Mouse (Mus musculus) liver, embryonic 11.5 days (tissue): ENCODE measurements around the gene Lrfn2. TPM values are rescaled to one million over a fixed set of nuclear protein-coding genes. Genes with fewer than 3 reads are reported as not detected.

ENCODE experiments used
- ATAC-seq: fragments of 200-750 bp; cut with Nextera tagmentation; replicated peaks from 2 replicates; pipeline ENCODE4 v1.8.0; 2017; ENCODE audit warnings: moderate number of reproducible peaks, mild to moderate bottlenecking, moderate TSS enrichment, moderate library complexity; ENCODE audit not compliant: low FRiP score
- DNase-seq: peaks from one replicate; pipeline ENCODE4 v3.0.0-alpha.2; 2017; ENCODE audit warnings: low spot score
- H3K27ac ChIP-seq: fragments of 300-500 bp; sonication (generic); 2 replicates; pipeline ENCODE4 v1.5.1; 2014; ENCODE audit warnings: mild to moderate bottlenecking, low read depth, low read length, control low read depth
- H3K27me3 ChIP-seq: fragments of 300-500 bp; sonication (generic); replicated peaks from 2 replicates; pipeline ENCODE4 v1.6.1; 2014; ENCODE audit warnings: low read length, mixed read lengths; ENCODE audit not compliant: control insufficient read depth, insufficient read depth
- H3K36me3 ChIP-seq: fragments of 300-500 bp; sonication (generic); 2 replicates; pipeline ENCODE4 v1.6.1; 2014; ENCODE audit warnings: mild to moderate bottlenecking, low read length, moderate library complexity, mixed read lengths; ENCODE audit not compliant: control insufficient read depth, insufficient read depth
- H3K4me1 ChIP-seq: fragments of 300-500 bp; sonication (generic); replicated peaks from 2 replicates; pipeline ENCODE4 v1.6.1; 2014; ENCODE audit warnings: low read length, mixed read lengths; ENCODE audit not compliant: control insufficient read depth, insufficient read depth
- H3K4me2 ChIP-seq: fragments of 300-500 bp; sonication (generic); 2 replicates; pipeline ENCODE4 v1.6.1; 2014; ENCODE audit warnings: mild to moderate bottlenecking, control low read depth, moderate library complexity
- H3K4me3 ChIP-seq: fragments of 300-500 bp; sonication (generic); 2 replicates; pipeline ENCODE4 v1.5.1; 2014; ENCODE audit warnings: low read depth, low read length, control low read depth
- H3K9ac ChIP-seq: fragments of 300-500 bp; sonication (generic); 2 replicates; pipeline ENCODE4 v1.6.1; 2014; ENCODE audit warnings: low read depth, low read length, control low read depth
- H3K9me3 ChIP-seq: fragments of 300-500 bp; sonication (generic); 2 replicates; pipeline ENCODE4 v1.6.1; 2016; ENCODE audit warnings: low read length, inconsistent platforms, mixed read lengths; ENCODE audit not compliant: control insufficient read depth
- WGBS: fragments of 180-500 bp; shearing (Covaris S2); extraction: QIAGEN DNeasy Blood & Tissue Kit; methylation state at CpG from one replicate; pipeline ENCODE4 v1.1.7; 2014; 5-methylcytosine and 5-hydroxymethylcytosine counted together
- polyA plus RNA-seq: library from polyadenylated mRNA; unstranded; fragments of >200 nt; fragmentation: Nextera tagmentation; extraction: Ambion mirVana; gene quantifications from 2 replicates; pipeline ENCODE4 v1.2.1, GENCODE M21; 2014

Lrfn2 gene
- polyA plus RNA-seq, 1 experiment from 2014 or later, result 0.27 TPM

DNA sequence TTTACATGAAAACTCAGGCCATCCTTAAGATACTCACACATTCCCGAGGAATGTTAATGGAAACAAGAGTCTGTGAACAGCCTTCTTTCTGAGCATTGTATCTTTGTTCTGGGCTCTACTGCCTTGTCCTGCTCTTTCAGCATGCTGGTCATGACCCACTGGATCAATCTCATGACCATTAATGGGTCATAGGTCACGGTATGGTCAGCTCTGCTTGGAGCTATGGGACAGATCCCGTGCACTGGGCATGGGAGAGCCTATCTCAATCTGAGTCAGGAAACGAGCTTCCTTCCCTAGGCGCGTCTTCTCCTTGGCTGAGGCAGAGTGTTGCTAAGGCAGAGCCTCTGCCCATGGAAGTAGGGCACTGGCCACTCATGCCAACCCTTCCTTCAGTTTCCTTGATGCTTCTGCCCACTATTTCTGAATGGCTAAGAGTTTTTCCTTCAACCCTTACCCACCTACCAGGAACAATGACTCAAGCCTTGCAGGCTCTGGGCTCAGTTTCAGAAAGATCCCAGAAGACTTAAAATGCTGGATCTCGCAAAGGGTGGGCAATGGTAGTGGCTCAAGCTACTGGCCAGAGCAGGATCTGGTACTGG lies 24.0 kb downstream of the Lrfn2 start:
- H3K4me1 ChIP-seq, result peaks cover 5% of the 10 kb centered on the region
- H3K9ac ChIP-seq, result no peak overlapping the region
- no peaks in the 10 kb centered on the region for H3K9me3 ChIP-seq
- no peak for ATAC-seq
- no peak overlapping the region for H3K4me3 ChIP-seq
- H3K4me2 ChIP-seq, result no peak overlapping the region
- WGBS, result 66% methylated on average over 7 of the region's 7 CpGs
- H3K27me3 ChIP-seq, result no peaks in the 10 kb centered on the region
- no peaks in the 10 kb centered on the region for H3K36me3 ChIP-seq
- H3K27ac ChIP-seq, result no peak overlapping the region
- no peak for DNase-seq

DNA sequence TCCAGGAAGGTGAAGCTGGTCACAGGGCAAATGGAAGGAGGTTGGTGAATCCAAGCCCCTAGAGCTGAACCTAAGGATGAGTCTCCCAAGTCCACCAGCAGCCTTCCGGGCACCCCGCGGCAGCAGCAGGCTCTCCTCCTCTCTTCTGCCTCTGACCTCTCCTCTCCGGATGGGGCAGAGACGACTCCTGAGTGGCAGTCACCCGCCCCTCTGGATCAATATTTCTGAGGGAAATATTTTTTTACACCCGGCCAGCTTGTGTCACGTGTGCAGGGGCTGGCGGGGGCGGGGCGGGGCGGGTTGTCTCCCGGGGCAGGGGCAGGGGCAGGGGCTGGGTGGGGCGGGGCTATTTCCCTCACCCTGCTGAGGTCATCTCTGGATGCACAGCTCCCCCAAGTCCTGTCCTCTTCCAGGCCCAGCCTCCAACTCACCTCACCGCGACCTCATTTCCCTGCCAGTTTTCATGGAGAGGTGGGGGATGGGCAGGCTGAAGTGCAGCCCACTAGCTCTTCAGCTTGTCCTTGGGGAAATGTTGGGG lies 28.1 kb downstream of the Lrfn2 start:
- Histone ChIP-seq H3K9ac (no peak overlapping the region), H3K27ac (no peak overlapping the region), H3K36me3 (no peaks in the 10 kb centered on the region), H3K4me1 (peaks cover 5% of the 10 kb centered on the region), H3K27me3 (no peaks in the 10 kb centered on the region), H3K4me2 (peak overlapping the region; percentile 45), H3K9me3 (no peaks in the 10 kb centered on the region), H3K4me3 (no peak overlapping the region; the same call in 1 of the 2 replicates)
- DNase-seq (peak; percentile 64), ATAC-seq (peak; percentile 70)
- 6% methylated on average over 16 of the region's 16 CpGs for WGBS

DNA sequence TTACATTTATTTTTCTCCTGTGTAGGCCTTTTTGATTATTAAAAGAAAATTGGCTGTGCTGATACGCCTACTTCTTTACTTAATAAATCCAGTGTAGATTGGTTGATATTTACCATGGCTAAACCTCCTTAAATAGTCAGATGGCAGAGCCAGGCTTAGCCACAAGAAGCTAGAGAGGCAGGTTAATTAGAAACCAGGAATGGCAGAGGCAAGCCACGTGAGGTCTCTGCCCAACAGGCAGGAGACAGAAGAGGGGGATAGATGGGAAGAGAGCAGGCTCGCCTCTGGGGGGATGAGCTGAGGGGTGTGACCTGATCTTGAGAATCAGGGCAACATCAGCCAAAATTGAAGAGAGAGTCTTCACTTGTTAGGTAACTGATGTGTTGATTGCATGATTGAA lies 30.5 kb downstream of the Lrfn2 start:
- Histone ChIP-seq H3K9ac (no peak overlapping the region), H3K27ac (no peak overlapping the region), H3K4me1 (peaks cover 5% of the 10 kb centered on the region), H3K4me2 (no peak overlapping the region), H3K4me3 (no peak overlapping the region), H3K9me3 (no peaks in the 10 kb centered on the region), H3K36me3 (no peaks in the 10 kb centered on the region), H3K27me3 (no peaks in the 10 kb centered on the region)
- 62% methylated on average over 3 of the region's 3 CpGs for WGBS
- ATAC-seq, result no peak
- no peak for DNase-seq

DNA sequence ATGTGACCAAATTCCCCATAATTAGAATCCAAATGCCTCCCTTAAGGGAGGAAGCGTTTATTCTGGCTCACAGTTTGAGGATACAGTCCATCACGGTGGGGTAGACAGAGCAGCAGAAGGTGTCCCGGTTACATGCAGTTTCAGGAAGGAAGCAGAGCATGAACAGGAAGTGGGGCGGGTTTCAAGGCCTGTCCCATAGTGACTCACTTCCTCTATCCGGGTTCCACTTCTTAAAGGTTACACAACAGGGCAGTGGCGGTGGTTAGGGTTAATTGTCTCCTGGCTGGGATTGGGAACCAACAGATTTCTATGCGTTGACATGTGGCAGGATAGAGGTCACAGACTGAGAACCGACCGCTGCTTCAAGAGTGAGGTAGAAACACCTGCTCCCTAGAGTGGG lies 31.6 kb downstream of the Lrfn2 start:
- Histone ChIP-seq H3K27me3 (no peaks in the 10 kb centered on the region), H3K9me3 (no peaks in the 10 kb centered on the region), H3K27ac (no peak overlapping the region), H3K4me1 (peaks cover 5% of the 10 kb centered on the region), H3K36me3 (no peaks in the 10 kb centered on the region), H3K4me2 (no peak overlapping the region), H3K4me3 (no peak overlapping the region), H3K9ac (no peak overlapping the region)
- ATAC-seq (no peak), DNase-seq (no peak)
- WGBS, result 56% methylated on average over 9 of the region's 9 CpGs

DNA sequence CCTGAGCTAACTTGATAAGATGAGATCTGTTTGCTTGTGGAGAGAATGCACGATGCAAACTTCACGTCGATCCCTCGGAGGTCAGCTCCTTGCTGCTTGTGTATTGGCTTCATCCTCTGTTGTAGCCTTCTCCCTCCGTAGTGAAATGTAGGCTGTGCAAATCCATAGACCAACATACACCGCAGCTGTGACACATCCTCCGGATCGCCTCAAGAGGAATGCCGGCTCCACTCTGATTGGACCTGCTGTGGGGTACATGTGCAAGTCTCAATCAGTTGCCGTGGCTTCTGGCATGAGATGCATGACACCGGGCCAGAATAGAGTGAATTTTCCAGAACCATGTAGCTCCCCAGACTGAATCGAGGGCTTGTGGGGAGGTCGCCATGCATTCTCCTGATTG lies 36.1 kb downstream of the Lrfn2 start:
- Histone ChIP-seq H3K36me3 (no peaks in the 10 kb centered on the region), H3K4me3 (no peak overlapping the region), H3K9ac (no peak overlapping the region), H3K27ac (no peak overlapping the region), H3K27me3 (no peaks in the 10 kb centered on the region), H3K9me3 (no peaks in the 10 kb centered on the region), H3K4me1 (no peaks in the 10 kb centered on the region), H3K4me2 (no peak overlapping the region)
- ATAC-seq, result no peak
- DNase-seq, result no peak
- 81% methylated on average over 13 of the region's 13 CpGs for WGBS

DNA sequence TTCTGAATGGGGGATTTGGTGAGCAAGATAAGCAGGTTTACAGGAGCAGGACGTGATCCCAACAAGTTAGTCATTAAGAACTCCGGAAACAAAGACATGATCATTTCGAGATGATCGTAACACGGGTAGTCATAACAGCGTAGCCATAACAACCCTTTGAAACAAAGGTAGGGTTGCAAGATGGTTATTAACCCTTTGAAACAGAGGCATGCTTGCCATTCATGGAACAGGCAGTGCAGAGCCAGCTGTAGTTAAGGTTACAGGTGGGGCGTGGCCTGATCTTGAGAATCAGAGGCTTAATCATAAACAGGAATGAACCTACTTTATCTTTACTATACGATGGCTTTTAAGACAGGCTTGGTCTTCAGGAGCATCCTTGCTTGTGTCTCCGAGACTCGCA lies 39.1 kb downstream of the Lrfn2 start:
- Histone ChIP-seq H3K9ac (no peak overlapping the region), H3K27ac (no peak overlapping the region), H3K4me2 (no peak overlapping the region), H3K36me3 (no peaks in the 10 kb centered on the region), H3K4me3 (no peak overlapping the region), H3K27me3 (no peaks in the 10 kb centered on the region), H3K4me1 (no peaks in the 10 kb centered on the region), H3K9me3 (no peaks in the 10 kb centered on the region)
- ATAC-seq (no peak), DNase-seq (no peak)
- 71% methylated on average over 10 of the region's 10 CpGs for WGBS

DNA sequence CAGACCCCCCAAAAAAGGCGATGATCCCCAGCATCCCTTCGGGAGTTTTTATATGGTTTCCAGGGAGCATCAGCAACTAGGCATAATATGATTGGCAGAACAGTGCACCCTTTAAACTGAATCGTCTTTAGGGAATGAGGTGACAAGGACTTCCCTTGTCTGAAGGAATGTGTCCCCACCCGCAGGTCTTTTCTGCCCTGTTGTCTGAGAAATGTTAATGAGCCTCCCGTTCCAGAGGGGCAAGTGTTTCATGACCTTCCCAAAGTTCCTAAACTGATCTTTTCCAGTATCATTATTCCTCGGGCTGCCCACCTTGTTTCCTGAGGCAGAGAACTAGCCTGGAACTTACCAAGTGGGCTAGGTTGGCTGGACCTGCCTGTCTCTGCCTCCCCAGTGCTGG lies 40.7 kb downstream of the Lrfn2 start:
- Histone ChIP-seq H3K4me2 (no peak overlapping the region), H3K4me1 (no peaks in the 10 kb centered on the region), H3K27ac (no peak overlapping the region), H3K4me3 (no peak overlapping the region), H3K9me3 (no peaks in the 10 kb centered on the region), H3K9ac (no peak overlapping the region), H3K36me3 (no peaks in the 10 kb centered on the region), H3K27me3 (no peaks in the 10 kb centered on the region)
- DNase-seq (no peak), ATAC-seq (no peak)
- WGBS, result 52% methylated on average over 6 of the region's 6 CpGs

DNA sequence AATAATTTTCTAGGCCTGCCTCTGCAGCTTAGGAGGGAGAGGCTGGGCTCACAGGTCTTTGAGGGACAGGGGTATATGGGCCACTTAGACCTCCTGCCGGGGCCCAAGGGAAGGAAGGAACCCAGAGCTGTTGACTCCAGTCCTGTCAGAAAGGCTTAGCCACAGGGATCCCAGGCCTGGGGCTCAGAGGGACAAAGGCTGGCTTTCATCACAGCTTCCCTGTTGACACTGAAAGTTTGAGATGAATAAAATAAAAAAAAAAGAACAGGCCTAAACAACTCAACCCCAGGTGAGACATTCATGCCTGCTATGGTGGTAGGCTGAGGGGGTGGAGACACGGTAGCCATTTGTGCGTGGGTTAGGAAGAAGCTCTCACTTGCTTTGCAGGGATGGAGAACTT lies 41.2 kb downstream of the Lrfn2 start:
- no peaks in the 10 kb centered on the region for H3K27me3 ChIP-seq
- no peak for ATAC-seq
- H3K4me1 ChIP-seq, result no peaks in the 10 kb centered on the region
- H3K36me3 ChIP-seq, result no peaks in the 10 kb centered on the region
- WGBS, result 42% methylated on average over 3 of the region's 3 CpGs
- DNase-seq, result no peak
- H3K4me3 ChIP-seq, result no peak overlapping the region
- H3K4me2 ChIP-seq, result no peak overlapping the region
- H3K27ac ChIP-seq, result no peak overlapping the region
- no peak overlapping the region for H3K9ac ChIP-seq
- no peaks in the 10 kb centered on the region for H3K9me3 ChIP-seq

DNA sequence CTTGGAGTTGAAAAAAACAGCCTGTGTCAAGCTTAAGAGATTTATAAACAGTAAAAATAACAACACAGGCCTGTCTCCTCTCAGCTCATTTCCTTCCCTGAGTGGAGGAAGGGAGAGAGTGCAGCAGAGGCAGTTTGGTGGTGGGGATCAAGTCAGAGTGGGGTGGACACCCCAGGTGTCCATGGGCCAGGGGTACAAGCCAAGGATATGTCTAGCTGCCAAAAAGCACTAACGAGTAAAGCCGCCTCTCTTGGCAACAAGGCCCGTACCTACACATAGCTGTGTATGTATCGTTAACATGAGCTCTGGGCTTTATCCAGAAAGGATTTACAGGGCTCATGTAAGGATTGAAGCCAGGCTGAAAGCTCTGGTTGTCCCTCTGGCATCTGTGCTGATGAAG lies 42.9 kb downstream of the Lrfn2 start:
- Histone ChIP-seq H3K9ac (no peak overlapping the region), H3K4me2 (no peak overlapping the region), H3K9me3 (no peaks in the 10 kb centered on the region), H3K36me3 (no peaks in the 10 kb centered on the region), H3K27me3 (no peaks in the 10 kb centered on the region), H3K27ac (no peak overlapping the region), H3K4me3 (no peak overlapping the region), H3K4me1 (no peaks in the 10 kb centered on the region)
- DNase-seq (no peak), ATAC-seq (no peak)
- WGBS, result 76% methylated on average over 4 of the region's 4 CpGs
